Mouse (Mus musculus): ENCODE measurements around the gene Osgin1. TPM values are rescaled to one million over a fixed set of nuclear protein-coding genes. Genes with fewer than 3 reads are reported as not detected.

Osgin1 gene
- total and polyA plus RNA-seq, 3 experiments: 3.9 to 7.2 (median 5.5) TPM

GRCm38 (mm10) chr8:119428350-119428740, 5.6 kb upstream of the Osgin1 start:
- Histone ChIP-seq H3K27me3 (ENCODE audit: control insufficient read depth, insufficient read depth, low read length) (no peaks in the 10 kb centered on the region), H3K9ac (ENCODE audit: low read depth, low read length) (no peak overlapping the region), H3K4me3 (no peak overlapping the region), H3K36me3 (ENCODE audit: control insufficient read depth, insufficient read depth, low read length) (no peaks in the 10 kb centered on the region), H3K79me2 (replicated peaks; ENCODE audit: control insufficient read depth, insufficient read depth, low read length) (no peaks in the 10 kb centered on the region), H3K27ac (no peak overlapping the region; the same call in 1 of the 2 replicates), H3K4me1 (ENCODE audit: control insufficient read depth, insufficient read depth, low read length) (peaks cover 34% of the 10 kb centered on the region)
- no peak for TF ChIP-seq CTCF (IDR thresholded peaks at IDR 0.05)
- TF ChIP-seq EP300 (IDR thresholded peaks at IDR 0.05; ENCODE audit: insufficient read depth, low read depth, low read length): no peak
- TF ChIP-seq POLR2A (IDR thresholded peaks at IDR 0.05; ENCODE audit: insufficient read depth, low read depth, low read length): no peak
- intact Hi-C loops (cut with DNase I): no loop called here
- DNase-seq: no peak
- WGBS: 39% methylated on average over 7 of the region's 7 CpGs

- Histone ChIP-seq H3K36me3 (ENCODE audit: control insufficient read depth, insufficient read depth, low read length) (no peaks in the 10 kb centered on the region), H3K27ac (no peak overlapping the region), H3K4me1 (ENCODE audit: control insufficient read depth, insufficient read depth, low read length) (peaks cover 30% of the 10 kb centered on the region), H3K27me3 (ENCODE audit: control insufficient read depth, insufficient read depth, low read length) (no peaks in the 10 kb centered on the region), H3K79me2 (replicated peaks; ENCODE audit: control insufficient read depth, insufficient read depth, low read length) (no peaks in the 10 kb centered on the region), H3K4me3 (no peak overlapping the region), H3K9ac (ENCODE audit: low read depth, low read length) (no peak overlapping the region)
- 47% methylated on average over 5 of the region's 5 CpGs for WGBS
- intact Hi-C loops (cut with DNase I): no loop called here
- TF ChIP-seq CTCF (IDR thresholded peaks at IDR 0.05) (no peak), POLR2A (IDR thresholded peaks at IDR 0.05; ENCODE audit: insufficient read depth, low read depth, low read length) (no peak)
- no peak for DNase-seq
Measured at GRCm38 (mm10) chr8:119428766-119429327, 5.1 kb upstream of the Osgin1 start.

- 78% methylated on average over 3 of the region's 3 CpGs for WGBS
- no peaks in the 10 kb centered on the region for H3K27me3 ChIP-seq (ENCODE audit: control insufficient read depth, insufficient read depth, low read length)
- no peak overlapping the region for H3K9ac ChIP-seq (ENCODE audit: low read depth, low read length)
- peaks cover 27% of the 10 kb centered on the region for H3K4me1 ChIP-seq (ENCODE audit: control insufficient read depth, insufficient read depth, low read length)
- H3K4me3 ChIP-seq: no peak overlapping the region
- intact Hi-C loops (cut with DNase I): no loop called here
- H3K27ac ChIP-seq: no peak overlapping the region
- no peaks in the 10 kb centered on the region for H3K36me3 ChIP-seq (ENCODE audit: control insufficient read depth, insufficient read depth, low read length)
- DNase-seq: no peak
- no peaks in the 10 kb centered on the region for H3K79me2 ChIP-seq (replicated peaks; ENCODE audit: control insufficient read depth, insufficient read depth, low read length)
- no peak for TF ChIP-seq POLR2A (IDR thresholded peaks at IDR 0.05; ENCODE audit: insufficient read depth, low read depth, low read length)
- no peak for TF ChIP-seq CTCF (IDR thresholded peaks at IDR 0.05)
- no peak for TF ChIP-seq EP300 (IDR thresholded peaks at IDR 0.05; ENCODE audit: insufficient read depth, low read depth, low read length)
Measured at GRCm38 (mm10) chr8:119429552-119429951, 4.4 kb upstream of the Osgin1 start.

GRCm38 (mm10) chr8:119430250-119430649, 3.7 kb upstream of the Osgin1 start:
- intact Hi-C loops (cut with DNase I): no loop called here
- WGBS: 72% methylated on average over 8 of the region's 8 CpGs

GRCm38 (mm10) chr8:119430690-119431089, 3.2 kb upstream of the Osgin1 start:
- Histone ChIP-seq H3K27me3 (ENCODE audit: control insufficient read depth, insufficient read depth, low read length) (no peaks in the 10 kb centered on the region), H3K79me2 (replicated peaks; ENCODE audit: control insufficient read depth, insufficient read depth, low read length) (no peaks in the 10 kb centered on the region), H3K4me1 (ENCODE audit: control insufficient read depth, insufficient read depth, low read length) (peaks cover 19% of the 10 kb centered on the region), H3K36me3 (ENCODE audit: control insufficient read depth, insufficient read depth, low read length) (no peaks in the 10 kb centered on the region), H3K27ac (no peak overlapping the region), H3K9ac (ENCODE audit: low read depth, low read length) (no peak overlapping the region), H3K4me3 (no peak overlapping the region)
- DNase-seq: no peak
- TF ChIP-seq CTCF (IDR thresholded peaks at IDR 0.05): no peak
- TF ChIP-seq EP300 (IDR thresholded peaks at IDR 0.05; ENCODE audit: insufficient read depth, low read depth, low read length): no peak
- TF ChIP-seq POLR2A (IDR thresholded peaks at IDR 0.05; ENCODE audit: insufficient read depth, low read depth, low read length): no peak
- WGBS: 86% methylated on average over 7 of the region's 7 CpGs
- intact Hi-C loops (cut with DNase I): no loop called here

More at GRCm38 (mm10) chr8:119430250-119430649, 3.7 kb upstream of the Osgin1 start:
- no peak for DNase-seq
- Histone ChIP-seq H3K4me3 (no peak overlapping the region), H3K4me1 (ENCODE audit: control insufficient read depth, insufficient read depth, low read length) (peaks cover 22% of the 10 kb centered on the region), H3K27ac (no peak overlapping the region), H3K36me3 (ENCODE audit: control insufficient read depth, insufficient read depth, low read length) (no peaks in the 10 kb centered on the region), H3K79me2 (replicated peaks; ENCODE audit: control insufficient read depth, insufficient read depth, low read length) (no peaks in the 10 kb centered on the region), H3K9ac (ENCODE audit: low read depth, low read length) (no peak overlapping the region), H3K27me3 (ENCODE audit: control insufficient read depth, insufficient read depth, low read length) (no peaks in the 10 kb centered on the region)
- TF ChIP-seq EP300 (IDR thresholded peaks at IDR 0.05; ENCODE audit: insufficient read depth, low read depth, low read length) (no peak), POLR2A (IDR thresholded peaks at IDR 0.05; ENCODE audit: insufficient read depth, low read depth, low read length) (no peak), CTCF (IDR thresholded peaks at IDR 0.05) (no peak)

- Histone ChIP-seq H3K4me1 (ENCODE audit: control insufficient read depth, insufficient read depth, low read length) (peaks cover 19% of the 10 kb centered on the region), H3K79me2 (replicated peaks; ENCODE audit: control insufficient read depth, insufficient read depth, low read length) (no peaks in the 10 kb centered on the region), H3K36me3 (ENCODE audit: control insufficient read depth, insufficient read depth, low read length) (no peaks in the 10 kb centered on the region), H3K27me3 (ENCODE audit: control insufficient read depth, insufficient read depth, low read length) (no peaks in the 10 kb centered on the region), H3K27ac (no peak overlapping the region), H3K9ac (ENCODE audit: low read depth, low read length) (no peak overlapping the region), H3K4me3 (no peak overlapping the region)
- DNase-seq: no peak
- WGBS: 74% methylated on average over 3 of the region's 3 CpGs
- intact Hi-C loops (cut with DNase I): no loop called here
- no peak for TF ChIP-seq CTCF (IDR thresholded peaks at IDR 0.05)
- TF ChIP-seq POLR2A (IDR thresholded peaks at IDR 0.05; ENCODE audit: insufficient read depth, low read depth, low read length): no peak
- no peak for TF ChIP-seq EP300 (IDR thresholded peaks at IDR 0.05; ENCODE audit: insufficient read depth, low read depth, low read length)
Measured at GRCm38 (mm10) chr8:119432372-119432771, 1.6 kb upstream of the Osgin1 start.
